In genomic region chr9:108455747-108456571, GRCm38 (mm10) we compare ENCODE assay signal across 34 mouse cellular contexts. TPM values are rescaled to one million over a fixed set of nuclear protein-coding genes. Genes with fewer than 3 reads are reported as not detected.
DNase-seq lines count a peak whose midpoint lies in the region; ATAC-seq and TF ChIP-seq lines count a peak whose summit lies in the region.
"Had no signal": no experiment of that assay in that cellular context is flagged by ENCODE, and none has a peak within 500 bp of the region (broad histone marks: within the 10 kb centered on the region; RNA-seq: fewer than 3 reads in every experiment).

No protein-coding gene starts in this region.

- H3K4me1 ChIP-seq in lung, postnatal 0 days (ENCODE audit: insufficient read depth, low read depth, low read length) = peaks cover 10% of the 10 kb centered on the region; the same call in 1 of the 2 replicates
- H3K4me1 ChIP-seq in lung, adult 2 months (ENCODE audit: control insufficient read depth, insufficient read depth, low read length) = no peaks in the 10 kb centered on the region

- DNase-seq in heart, adult 11 months = peak; percentile 60
- no peak for DNase-seq in heart, adult 18-20 months
- DNase-seq in lung, postnatal 0 days (ENCODE audit: low spot score) = peak; percentile 33
- no peak for DNase-seq in lung, adult 2 months
- DNase-seq in ES-CJ7 (ENCODE audit: low read depth, low spot score) (peak; percentile 69), R1 (ENCODE audit: low read depth, low spot score) (peak; percentile 73)
- DNase-seq in urinary bladder, adult 2 months (ENCODE audit: low spot score) = no peak
- DNase-seq in kidney, postnatal 10 days = no peak
- DNase-seq: adrenal gland, postnatal 10 days; adrenal gland, postnatal 36 days; cerebellum, adult 18-20 months; cerebellum, adult 9-10 months; cerebellum, postnatal 25 days; forebrain, postnatal 0 days; gastrocnemius, adult 2 months; gastrocnemius, postnatal 14 days; heart, adult 2 months; heart, postnatal 14 days; heart, postnatal 4 days had no signal

- no peak for ATAC-seq in lung, postnatal 0 days
- ATAC-seq: forebrain, embryonic 14.5 days; forebrain, postnatal 0 days; hindbrain, postnatal 0 days had no signal

- no peak overlapping the region for H3K4me2 ChIP-seq in lung, postnatal 0 days (replicated peaks; ENCODE audit: low read depth, low read length)
- H3K4me2 ChIP-seq: embryonic facial prominence, embryonic 12.5 days; embryonic facial prominence, embryonic 15.5 days; heart, embryonic 13.5 days; hindbrain, embryonic 14.5 days had no signal

- H3K4me3 ChIP-seq in lung, postnatal 0 days (ENCODE audit: low read depth, low read length) = no peak overlapping the region
- H3K4me3 ChIP-seq in lung, adult 2 months (replicated peaks; ENCODE audit: extremely low read depth, low read depth, low read length) = no peak overlapping the region
- H3K4me3 ChIP-seq: embryonic facial prominence, embryonic 12.5 days; embryonic facial prominence, embryonic 15.5 days; gastrocnemius, adult 2 months; heart, adult 2 months; heart, embryonic 10.5 days; heart, embryonic 13.5 days had no signal

- H3K9me3 ChIP-seq in lung, postnatal 0 days (ENCODE audit: low read length) = no peaks in the 10 kb centered on the region
- H3K9me3 ChIP-seq: embryonic facial prominence, embryonic 12.5 days; embryonic facial prominence, embryonic 15.5 days; G1E; heart, embryonic 10.5 days; heart, embryonic 13.5 days had no signal

- no peak overlapping the region for H3K9ac ChIP-seq in lung, postnatal 0 days (replicated peaks; ENCODE audit: low read depth)
- H3K9ac ChIP-seq: embryonic facial prominence, embryonic 12.5 days; embryonic facial prominence, embryonic 15.5 days; forebrain, postnatal 0 days; heart, embryonic 13.5 days; hindbrain, embryonic 14.5 days had no signal

- WGBS in lung, postnatal 0 days = 64% methylated on average over 12 of the region's 12 CpGs
- 66% methylated on average over 12 of the region's 12 CpGs for WGBS in lung, adult 2 months

- H3K27me3 ChIP-seq in lung, postnatal 0 days (replicated peaks; ENCODE audit: insufficient read depth, low read length) = no peaks in the 10 kb centered on the region
- H3K27me3 ChIP-seq: embryonic facial prominence, embryonic 12.5 days; embryonic facial prominence, embryonic 15.5 days; heart, embryonic 13.5 days had no signal

- no peaks in the 10 kb centered on the region for H3K36me3 ChIP-seq in lung, postnatal 0 days (ENCODE audit: insufficient read depth, low read length)
- H3K36me3 ChIP-seq: embryonic facial prominence, embryonic 12.5 days; embryonic facial prominence, embryonic 15.5 days; heart, embryonic 13.5 days had no signal

- H3K27ac ChIP-seq in lung, postnatal 0 days (ENCODE audit: low read length) = no peak overlapping the region
- H3K27ac ChIP-seq: embryonic facial prominence, embryonic 12.5 days; embryonic facial prominence, embryonic 15.5 days; gastrocnemius, adult 2 months; heart, adult 2 months; heart, embryonic 10.5 days; heart, embryonic 13.5 days; hindbrain, embryonic 14.5 days; hindbrain, postnatal 0 days had no signal

- TF ChIP-seq POLR2A in lung, adult 2 months (IDR thresholded peaks at IDR 0.05; ENCODE audit: borderline replicate concordance, extremely low read depth, low read depth, low read length) = no peak

- no peak for TF ChIP-seq CTCF in lung, postnatal 0 days (IDR thresholded peaks at IDR 0.05)
- TF ChIP-seq CTCF in lung, adult 2 months (IDR thresholded peaks at IDR 0.05; ENCODE audit: insufficient read depth, low read length) = no peak

- no peak for TF ChIP-seq EP300 in lung, postnatal 0 days (IDR thresholded peaks at IDR 0.05)

RNA-seq across cellular contexts. Expression of gene Ccdc71, which starts 4.4 kb away (rescaled TPM):
- total RNA-seq in heart, adult 18-20 months (2021) = 10 to 100 TPM; 23.1 to 23.3 TPM
- 42.1 and 44.3 TPM in 2 replicates for polyA plus RNA-seq in lung, postnatal 0 days (2015; fragmentation: Nextera tagmentation; extraction: Ambion mirVana)
- 26.8 and 27.2 TPM in 2 replicates for polyA plus RNA-seq in lung, adult 2 months (2012; rRNA removed)
- 24.5 and 25.9 TPM in 2 replicates for polyA plus RNA-seq in urinary bladder, adult 2 months (2012; rRNA removed)

RNA-seq across cellular contexts. Expression of gene Klhdc8b, which starts 5.4 kb away (rescaled TPM):
- total RNA-seq in heart, adult 18-20 months (2021) = 1 to 10 TPM; 4.7 to 5.5 TPM
- 60.5 and 77.6 TPM in 2 replicates for polyA plus RNA-seq in lung, postnatal 0 days (2015; fragmentation: Nextera tagmentation; extraction: Ambion mirVana)
- 108 and 109 TPM in 2 replicates for polyA plus RNA-seq in lung, adult 2 months (2012; rRNA removed)
- 83.4 and 103 TPM in 2 replicates for polyA plus RNA-seq in urinary bladder, adult 2 months (2012; rRNA removed)

RNA-seq across cellular contexts. Expression of gene BC048562, which starts 19.7 kb away (rescaled TPM):
- total RNA-seq in heart, adult 18-20 months (2021) = not detected
- polyA plus RNA-seq in lung, postnatal 0 days (2015; fragmentation: Nextera tagmentation; extraction: Ambion mirVana) = not detected in 2 replicates
- polyA plus RNA-seq in lung, adult 2 months (2012; rRNA removed) = not detected in 2 replicates
- not detected in 2 replicates for polyA plus RNA-seq in urinary bladder, adult 2 months (2012; rRNA removed)
- total RNA-seq: adrenal gland, adult 18-20 months; adrenal gland, postnatal 10 days; adrenal gland, postnatal 36 days; common myeloid progenitor, adult 5-6 weeks; forebrain, postnatal 0 days; gastrocnemius, adult 2 months; gastrocnemius, postnatal 14 days; gastrocnemius, postnatal 4 days; heart, adult 2 months; heart, postnatal 14 days; heart, postnatal 4 days; hindbrain, postnatal 0 days had no signal
- polyA plus RNA-seq: embryonic facial prominence, embryonic 12.5 days; embryonic facial prominence, embryonic 15.5 days; forebrain, embryonic 11.5 days; forebrain, embryonic 14.5 days; forebrain, postnatal 0 days; frontal cortex, adult 2 months; heart, adult 2 months; heart, embryonic 10.5 days; heart, embryonic 13.5 days; heart, embryonic 16.5 days; hindbrain, embryonic 11.5 days; hindbrain, embryonic 14.5 days; hindbrain, postnatal 0 days had no signal

RNA-seq across cellular contexts. Expression of gene Lamb2, which starts 23.6 kb away (rescaled TPM):
- total RNA-seq in heart, adult 18-20 months (2021) = 100 to 1,000 TPM; 334 to 339 TPM
- 54.8 and 55.2 TPM in 2 replicates for polyA plus RNA-seq in lung, postnatal 0 days (2015; fragmentation: Nextera tagmentation; extraction: Ambion mirVana)
- polyA plus RNA-seq in lung, adult 2 months (2012; rRNA removed) = 189 and 231 TPM in 2 replicates
- 147 and 181 TPM in 2 replicates for polyA plus RNA-seq in urinary bladder, adult 2 months (2012; rRNA removed)

RNA-seq across cellular contexts. Expression of gene Ccdc36, which starts 27.7 kb away (rescaled TPM):
- not detected for total RNA-seq in heart, adult 18-20 months (2021)
- polyA plus RNA-seq in lung, postnatal 0 days (2015; fragmentation: Nextera tagmentation; extraction: Ambion mirVana) = 0.31 and 0.56 TPM in 2 replicates
- not detected in 2 replicates for polyA plus RNA-seq in lung, adult 2 months (2012; rRNA removed)
- polyA plus RNA-seq in urinary bladder, adult 2 months (2012; rRNA removed) = 0.06 TPM in 2 replicates
- total RNA-seq: adrenal gland, adult 18-20 months; adrenal gland, postnatal 10 days; adrenal gland, postnatal 36 days; gastrocnemius, adult 2 months; heart, adult 2 months; heart, postnatal 14 days had no signal
- polyA plus RNA-seq: G1E; heart, adult 2 months had no signal

Comparison
In these comparisons a context has a peak if more than half of its experiments do, and no peak if none do; other contexts are left out.
1. DNase-seq: peak in heart, adult 11 months (single experiment), lung, postnatal 0 days (single experiment), ES-CJ7 (single experiment) and R1 (single experiment); none in heart, adult 18-20 months (0 of 2), lung, adult 2 months (single experiment), urinary bladder, adult 2 months (single experiment) and kidney, postnatal 10 days (single experiment).